Mouse (Mus musculus): ENCODE data around the gene Atp8b5. TPM values are rescaled to one million over a fixed set of nuclear protein-coding genes. Genes with fewer than 3 reads are reported as not detected.

Gene Atp8b5
- polyA plus RNA-seq, 1 experiment from 2014 or later: 0.27 TPM

DNA sequence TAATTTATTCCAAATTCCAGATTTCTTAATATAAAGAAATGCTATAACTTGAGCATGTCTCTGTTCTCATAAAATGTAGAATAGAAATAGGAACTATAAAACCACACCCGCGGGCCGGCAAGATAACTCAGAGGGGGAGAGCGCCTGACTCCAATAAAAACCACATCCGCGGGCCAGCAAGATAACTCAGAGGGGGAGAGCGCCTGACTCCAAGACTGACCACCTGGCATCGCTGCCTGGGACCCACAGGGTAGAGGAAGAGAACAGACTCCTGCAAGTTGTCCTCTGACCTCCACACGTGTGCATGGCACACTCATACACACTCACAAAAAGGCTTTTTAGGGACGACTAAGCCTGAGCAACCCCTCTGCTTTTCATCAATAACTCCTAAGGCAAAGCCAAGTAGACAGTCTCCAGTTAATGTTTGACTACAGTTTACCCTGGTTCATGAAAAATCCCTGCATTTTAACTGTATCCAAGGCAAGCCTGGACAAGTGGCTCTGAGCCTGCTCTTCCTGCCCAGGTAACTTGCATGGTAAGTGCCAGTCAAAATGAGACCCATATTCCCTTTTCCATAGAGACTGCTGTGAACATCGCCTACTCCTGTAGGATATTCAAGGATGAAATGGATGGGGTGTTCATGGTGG is 98.1 kb downstream of the Atp8b5 start:
- Histone ChIP-seq H3K27me3 (ENCODE audit: control insufficient read depth, insufficient read depth, low read length) (no peaks in the 10 kb centered on the region), H3K4me2 (replicated peaks; ENCODE audit: low read depth, low read length) (no peak overlapping the region), H3K27ac (ENCODE audit: low read length) (no peak overlapping the region), H3K4me3 (ENCODE audit: low read depth, low read length) (no peak overlapping the region), H3K4me1 (ENCODE audit: control insufficient read depth, insufficient read depth, low read length) (no peaks in the 10 kb centered on the region), H3K36me3 (ENCODE audit: control insufficient read depth, insufficient read depth, low read length) (no peaks in the 10 kb centered on the region), H3K9me3 (ENCODE audit: control insufficient read depth, low read depth, low read length) (no peaks in the 10 kb centered on the region), H3K9ac (replicated peaks; ENCODE audit: low read depth, low read length) (no peak overlapping the region)
- no peak; the same call in 1 of the 2 replicates for ATAC-seq (ENCODE audit: insufficient number of reproducible peaks, insufficient read depth, low FRiP score, low read depth)
- WGBS: 77% methylated on average over 11 of the region's 11 CpGs

DNA sequence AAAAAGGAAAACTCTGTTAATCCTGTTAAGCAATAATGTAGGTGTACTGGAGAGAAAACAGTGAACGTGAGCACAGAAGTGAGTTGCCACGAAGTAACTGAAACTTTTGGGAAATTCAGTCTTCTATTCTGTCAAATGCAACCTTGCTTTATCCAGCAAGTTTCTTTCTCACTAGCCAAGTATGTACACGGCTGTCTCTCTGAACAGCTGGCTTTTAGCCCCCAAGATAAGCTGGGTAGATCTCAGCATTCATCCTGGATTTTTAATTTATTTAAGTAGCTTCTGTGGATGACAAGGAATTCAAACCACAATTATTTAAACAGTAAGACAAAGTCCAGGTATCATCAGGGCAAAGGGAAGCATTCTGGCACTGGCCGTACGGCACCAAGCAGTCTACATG is 100.3 kb downstream of the Atp8b5 start:
- no peak for ATAC-seq (ENCODE audit: insufficient number of reproducible peaks, insufficient read depth, low FRiP score, low read depth)
- no peaks in the 10 kb centered on the region for H3K4me1 ChIP-seq (ENCODE audit: control insufficient read depth, insufficient read depth, low read length)
- no peaks in the 10 kb centered on the region for H3K36me3 ChIP-seq (ENCODE audit: control insufficient read depth, insufficient read depth, low read length)
- no peak overlapping the region for H3K9ac ChIP-seq (replicated peaks; ENCODE audit: low read depth, low read length)
- no peaks in the 10 kb centered on the region for H3K9me3 ChIP-seq (ENCODE audit: control insufficient read depth, low read depth, low read length)
- no peak overlapping the region for H3K4me2 ChIP-seq (replicated peaks; ENCODE audit: low read depth, low read length)
- no peaks in the 10 kb centered on the region for H3K27me3 ChIP-seq (ENCODE audit: control insufficient read depth, insufficient read depth, low read length)
- H3K4me3 ChIP-seq (ENCODE audit: low read depth, low read length): no peak overlapping the region
- 65% methylated on average over 5 of the region's 5 CpGs for WGBS
- H3K27ac ChIP-seq (ENCODE audit: low read length): no peak overlapping the region

DNA sequence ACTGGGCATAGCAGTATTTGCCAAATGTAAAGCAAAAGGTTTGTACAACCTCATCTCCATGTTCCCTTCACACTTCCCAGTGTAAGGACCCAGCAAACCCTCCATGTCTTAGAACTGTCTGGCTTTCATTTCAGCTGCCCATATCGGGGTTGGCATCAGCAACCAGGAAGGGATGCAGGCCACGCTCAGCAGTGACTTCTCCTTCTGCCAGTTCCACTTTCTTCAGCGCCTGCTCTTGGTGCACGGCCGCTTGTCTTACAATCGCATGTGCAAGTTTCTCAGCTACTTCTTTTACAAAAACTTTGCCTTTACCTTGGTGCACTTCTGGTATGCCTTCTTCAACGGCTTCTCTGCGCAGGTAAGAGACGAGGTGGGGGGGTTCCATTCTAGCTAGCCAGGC is 100.8 kb downstream of the Atp8b5 start:
- H3K27me3 ChIP-seq (ENCODE audit: control insufficient read depth, insufficient read depth, low read length): no peaks in the 10 kb centered on the region
- no peaks in the 10 kb centered on the region for H3K4me1 ChIP-seq (ENCODE audit: control insufficient read depth, insufficient read depth, low read length)
- no peak overlapping the region for H3K4me2 ChIP-seq (replicated peaks; ENCODE audit: low read depth, low read length)
- 87% methylated on average over 9 of the region's 9 CpGs for WGBS
- no peak for ATAC-seq (ENCODE audit: insufficient number of reproducible peaks, insufficient read depth, low FRiP score, low read depth)
- no peak overlapping the region for H3K9ac ChIP-seq (replicated peaks; ENCODE audit: low read depth, low read length)
- H3K36me3 ChIP-seq (ENCODE audit: control insufficient read depth, insufficient read depth, low read length): no peaks in the 10 kb centered on the region
- H3K27ac ChIP-seq (ENCODE audit: low read length): no peak overlapping the region
- no peaks in the 10 kb centered on the region for H3K9me3 ChIP-seq (ENCODE audit: control insufficient read depth, low read depth, low read length)
- H3K4me3 ChIP-seq (ENCODE audit: low read depth, low read length): no peak overlapping the region

DNA sequence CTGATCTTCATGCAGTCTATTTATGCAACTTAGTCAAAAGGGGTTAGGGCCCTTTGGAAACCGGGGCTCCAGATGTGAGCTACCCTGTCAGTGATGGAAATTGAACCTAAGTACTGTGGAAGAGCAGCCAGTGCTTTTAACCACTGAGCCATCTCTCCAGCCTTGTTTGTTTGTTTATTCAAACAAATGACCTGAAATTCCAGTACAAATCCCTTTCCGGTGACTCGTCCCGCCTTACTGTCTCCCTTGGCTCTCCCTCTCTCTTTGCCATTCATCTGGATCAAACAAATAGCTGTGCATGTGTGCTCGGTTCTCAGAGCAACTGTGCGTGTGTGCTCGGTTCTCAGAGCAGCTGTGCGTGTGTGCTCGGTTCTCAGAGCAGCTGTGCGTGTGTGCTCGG is 104.4 kb downstream of the Atp8b5 start:
- Histone ChIP-seq H3K4me2 (replicated peaks; ENCODE audit: low read depth, low read length) (no peak overlapping the region), H3K4me1 (ENCODE audit: control insufficient read depth, insufficient read depth, low read length) (no peaks in the 10 kb centered on the region), H3K27me3 (ENCODE audit: control insufficient read depth, insufficient read depth, low read length) (no peaks in the 10 kb centered on the region), H3K36me3 (ENCODE audit: control insufficient read depth, insufficient read depth, low read length) (no peaks in the 10 kb centered on the region), H3K9me3 (ENCODE audit: control insufficient read depth, low read depth, low read length) (no peaks in the 10 kb centered on the region), H3K9ac (replicated peaks; ENCODE audit: low read depth, low read length) (no peak overlapping the region), H3K4me3 (ENCODE audit: low read depth, low read length) (no peak overlapping the region), H3K27ac (ENCODE audit: low read length) (no peak overlapping the region)
- 51% methylated on average over 9 of the region's 11 CpGs for WGBS
- ATAC-seq (ENCODE audit: insufficient number of reproducible peaks, insufficient read depth, low FRiP score, low read depth): no peak

DNA sequence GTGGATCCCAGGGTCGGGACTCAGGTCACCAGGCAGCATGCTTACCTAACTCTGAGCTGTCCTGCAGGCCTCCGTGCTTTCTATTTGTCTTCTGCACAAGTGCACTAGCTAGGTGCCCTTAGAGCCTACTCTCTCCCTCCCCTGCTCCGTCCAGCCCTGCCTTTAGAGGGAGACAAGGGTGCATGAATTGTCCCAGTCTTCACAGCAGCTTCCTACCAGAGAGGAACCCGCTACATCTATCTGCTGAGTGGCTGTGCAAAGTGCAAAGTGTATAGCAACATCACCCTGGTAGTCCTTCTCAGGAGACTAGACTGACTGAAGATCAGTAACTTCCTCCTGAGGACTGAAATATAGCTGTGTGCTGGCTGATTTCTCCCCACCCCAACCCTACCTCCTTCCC is 105.2 kb downstream of the Atp8b5 start:
- no peaks in the 10 kb centered on the region for H3K9me3 ChIP-seq (ENCODE audit: control insufficient read depth, low read depth, low read length)
- 70% methylated on average over 4 of the region's 4 CpGs for WGBS
- no peak overlapping the region for H3K9ac ChIP-seq (replicated peaks; ENCODE audit: low read depth, low read length)
- H3K4me1 ChIP-seq (ENCODE audit: control insufficient read depth, insufficient read depth, low read length): no peaks in the 10 kb centered on the region
- H3K36me3 ChIP-seq (ENCODE audit: control insufficient read depth, insufficient read depth, low read length): no peaks in the 10 kb centered on the region
- no peak overlapping the region for H3K4me2 ChIP-seq (replicated peaks; ENCODE audit: low read depth, low read length)
- no peaks in the 10 kb centered on the region for H3K27me3 ChIP-seq (ENCODE audit: control insufficient read depth, insufficient read depth, low read length)
- H3K27ac ChIP-seq (ENCODE audit: low read length): no peak overlapping the region
- no peak for ATAC-seq (ENCODE audit: insufficient number of reproducible peaks, insufficient read depth, low FRiP score, low read depth)
- no peak overlapping the region for H3K4me3 ChIP-seq (ENCODE audit: low read depth, low read length)

DNA sequence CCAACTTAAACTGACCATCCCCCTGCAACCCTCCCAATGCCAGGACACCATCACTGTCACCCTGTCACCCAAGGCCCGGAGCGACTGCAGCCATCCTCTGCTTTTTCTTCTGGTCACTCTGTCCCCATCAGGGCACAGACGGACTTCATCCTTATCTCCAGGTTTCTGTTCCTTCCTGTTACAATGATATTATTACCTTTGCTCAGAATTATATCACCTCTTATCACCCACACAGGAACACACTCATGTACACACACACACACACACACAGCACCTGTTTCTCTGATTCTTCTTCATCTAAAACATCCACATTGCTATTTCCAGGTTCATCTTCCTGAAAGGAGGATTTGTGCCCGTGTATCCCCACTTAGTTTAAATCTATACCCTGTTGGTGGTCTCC is 107.3 kb downstream of the Atp8b5 start:
- no peak overlapping the region for H3K4me3 ChIP-seq (ENCODE audit: low read depth, low read length)
- H3K27me3 ChIP-seq (ENCODE audit: control insufficient read depth, insufficient read depth, low read length): no peaks in the 10 kb centered on the region
- no peaks in the 10 kb centered on the region for H3K36me3 ChIP-seq (ENCODE audit: control insufficient read depth, insufficient read depth, low read length)
- WGBS: 83% methylated on average over 4 of the region's 4 CpGs
- no peaks in the 10 kb centered on the region for H3K4me1 ChIP-seq (ENCODE audit: control insufficient read depth, insufficient read depth, low read length)
- H3K9ac ChIP-seq (replicated peaks; ENCODE audit: low read depth, low read length): no peak overlapping the region
- H3K9me3 ChIP-seq (ENCODE audit: control insufficient read depth, low read depth, low read length): no peaks in the 10 kb centered on the region
- H3K27ac ChIP-seq (ENCODE audit: low read length): no peak overlapping the region
- ATAC-seq (ENCODE audit: insufficient number of reproducible peaks, insufficient read depth, low FRiP score, low read depth): no peak
- no peak overlapping the region for H3K4me2 ChIP-seq (replicated peaks; ENCODE audit: low read depth, low read length)

DNA sequence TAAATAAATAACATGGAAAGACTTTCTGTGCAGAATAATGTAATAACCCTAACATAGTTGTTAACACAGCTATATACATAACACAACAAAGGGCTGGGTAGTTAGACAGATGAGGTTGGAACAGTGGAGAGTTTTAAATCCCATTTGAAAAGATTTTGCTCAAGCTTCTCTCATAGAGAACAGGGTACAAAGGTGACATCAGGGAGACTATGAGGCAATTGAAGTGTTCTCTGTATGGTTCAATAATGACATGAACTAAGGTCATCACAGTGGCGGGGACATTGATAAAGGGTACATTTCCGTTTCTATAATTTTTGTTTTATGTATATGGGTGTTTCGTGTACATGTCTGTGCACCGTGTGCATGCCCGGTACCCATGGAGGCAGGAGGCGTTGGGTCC is 112.6 kb downstream of the Atp8b5 start:
- WGBS: 88% methylated on average over 6 of the region's 6 CpGs
- H3K9ac ChIP-seq (replicated peaks; ENCODE audit: low read depth, low read length): no peak overlapping the region
- no peak overlapping the region for H3K4me2 ChIP-seq (replicated peaks; ENCODE audit: low read depth, low read length)
- H3K36me3 ChIP-seq (ENCODE audit: control insufficient read depth, insufficient read depth, low read length): no peaks in the 10 kb centered on the region
- no peaks in the 10 kb centered on the region for H3K9me3 ChIP-seq (ENCODE audit: control insufficient read depth, low read depth, low read length)
- H3K4me1 ChIP-seq (ENCODE audit: control insufficient read depth, insufficient read depth, low read length): peaks cover 4% of the 10 kb centered on the region; the same call in 1 of the 2 replicates
- no peak for ATAC-seq (ENCODE audit: insufficient number of reproducible peaks, insufficient read depth, low FRiP score, low read depth)
- no peak overlapping the region for H3K27ac ChIP-seq (ENCODE audit: low read length)
- H3K4me3 ChIP-seq (ENCODE audit: low read depth, low read length): no peak overlapping the region
- H3K27me3 ChIP-seq (ENCODE audit: control insufficient read depth, insufficient read depth, low read length): no peaks in the 10 kb centered on the region

DNA sequence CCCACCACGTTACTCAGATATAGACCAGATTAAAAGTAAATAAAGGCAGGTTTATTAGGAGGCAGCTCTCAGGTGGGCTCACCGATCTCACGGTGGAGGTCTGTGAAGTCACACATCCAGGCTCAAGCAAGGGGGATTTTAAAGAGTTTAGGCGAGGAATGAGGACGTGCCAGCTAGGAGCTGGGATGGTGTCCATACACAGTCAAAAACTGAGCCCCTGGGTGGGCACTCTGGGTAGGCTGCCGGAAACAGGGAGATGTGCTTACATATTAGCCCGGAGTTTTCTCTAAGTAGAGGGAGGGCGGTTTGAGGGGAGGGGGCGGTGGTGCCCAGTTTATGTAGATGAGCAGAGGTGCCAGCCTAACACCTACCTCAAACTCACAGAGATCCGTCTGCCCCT is 114.0 kb downstream of the Atp8b5 start:
- Histone ChIP-seq H3K27me3 (ENCODE audit: control insufficient read depth, insufficient read depth, low read length) (no peaks in the 10 kb centered on the region), H3K9me3 (ENCODE audit: control insufficient read depth, low read depth, low read length) (no peaks in the 10 kb centered on the region), H3K4me2 (replicated peaks; ENCODE audit: low read depth, low read length) (peak overlapping the region; percentile 74), H3K4me3 (ENCODE audit: low read depth, low read length) (peak overlapping the region; percentile 64), H3K36me3 (ENCODE audit: control insufficient read depth, insufficient read depth, low read length) (no peaks in the 10 kb centered on the region), H3K9ac (replicated peaks; ENCODE audit: low read depth, low read length) (0 out of 2 replicates have a peak overlapping the region, but pooled peaks have one; percentile 54), H3K27ac (ENCODE audit: low read length) (no peak overlapping the region), H3K4me1 (ENCODE audit: control insufficient read depth, insufficient read depth, low read length) (peaks cover 4% of the 10 kb centered on the region; the same call in 1 of the 2 replicates)
- 32% methylated on average over 10 of the region's 10 CpGs for WGBS
- no peak for ATAC-seq (ENCODE audit: insufficient number of reproducible peaks, insufficient read depth, low FRiP score, low read depth)

All from stomach, embryonic 14.5 days (tissue).